Mouse (Mus musculus) midbrain, embryonic 15.5 days (tissue): Measurements from ENCODE around the gene Pifo. TPM values are rescaled to one million over a fixed set of nuclear protein-coding genes. Genes with fewer than 3 reads are reported as not detected.
A peak's percentile ranks its signal among the peaks of the same experiment; 100 is the strongest.
"Not testable (repeated sequence)": the region's sequence is repeated elsewhere in the genome, so short reads cannot be mapped to it uniquely, and the experiment has no call there.

Experiments
- ATAC-seq: fragments of 200-750 bp; cut with Nextera tagmentation; replicated peaks from 2 replicates; pipeline ENCODE4 v1.8.0; 2017; ENCODE audit warnings: moderate TSS enrichment
- H3K27ac ChIP-seq: fragments of 300-500 bp; sonication (generic); 2 replicates; pipeline ENCODE4 v1.5.1; 2015; ENCODE audit warnings: mild to moderate bottlenecking, inconsistent platforms
- H3K27me3 ChIP-seq: fragments of 300-500 bp; sonication (generic); replicated peaks from 2 replicates; pipeline ENCODE4 v1.6.1; 2015; ENCODE audit warnings: inconsistent platforms
- H3K36me3 ChIP-seq: fragments of 300-500 bp; sonication (generic); replicated peaks from 2 replicates; pipeline ENCODE4 v1.6.1; 2015; ENCODE audit warnings: inconsistent platforms
- H3K4me1 ChIP-seq: fragments of 300-500 bp; sonication (generic); 2 replicates; pipeline ENCODE4 v1.6.1; 2015; ENCODE audit warnings: inconsistent platforms
- H3K4me2 ChIP-seq: fragments of 300-500 bp; sonication (generic); 2 replicates; pipeline ENCODE4 v1.6.1; 2015; ENCODE audit warnings: inconsistent platforms, mild to moderate bottlenecking, moderate library complexity
- H3K4me3 ChIP-seq: fragments of 300-500 bp; sonication (generic); 2 replicates; pipeline ENCODE4 v1.5.1; 2015; ENCODE audit warnings: mild to moderate bottlenecking, inconsistent platforms
- H3K9ac ChIP-seq: fragments of 300-500 bp; sonication (generic); 2 replicates; pipeline ENCODE4 v1.6.1; 2015; ENCODE audit warnings: mild to moderate bottlenecking, inconsistent platforms
- H3K9me3 ChIP-seq: fragments of 300-500 bp; sonication (generic); 2 replicates; pipeline ENCODE4 v1.6.1; 2016; ENCODE audit warnings: inconsistent platforms
- WGBS: fragments of 180-500 bp; shearing (Covaris S2); methylation state at CpG from one replicate; pipeline ENCODE4 v1.1.7; 2015; ENCODE audit warnings: mixed read lengths; 5-methylcytosine and 5-hydroxymethylcytosine counted together
- polyA plus RNA-seq: library from polyadenylated mRNA; unstranded; fragments of >200 nt; fragmentation: Nextera tagmentation; extraction: Ambion mirVana; gene quantifications from 2 replicates; pipeline ENCODE4 v1.2.1, GENCODE M21; 2015

Pifo gene
- polyA plus RNA-seq, 1 experiment from 2014 or later = 6.1 TPM

- WGBS = 41% methylated on average over 5 of the region's 5 CpGs
- H3K4me1 ChIP-seq, H3K27me3 ChIP-seq, H3K36me3 ChIP-seq, H3K4me3 ChIP-seq, H3K27ac ChIP-seq, H3K4me2 ChIP-seq, ATAC-seq, H3K9me3 ChIP-seq, H3K9ac ChIP-seq: not testable (repeated sequence)
Observed at GRCm38 (mm10) chr3:105989611-105990010, 24.8 kb downstream of the Pifo start.

- Histone ChIP-seq H3K27me3 (no peaks in the 10 kb centered on the region), H3K4me2 (no peak overlapping the region), H3K4me3 (no peak overlapping the region), H3K9me3 (no peaks in the 10 kb centered on the region), H3K27ac (no peak overlapping the region), H3K36me3 (peaks cover 7% of the 10 kb centered on the region; the same call in 1 of the 2 replicates), H3K4me1 (no peaks in the 10 kb centered on the region), H3K9ac (no peak overlapping the region)
- no peak for ATAC-seq
- 76% methylated on average over 2 of the region's 2 CpGs for WGBS
Observed at GRCm38 (mm10) chr3:105974174-105974573, 40.3 kb downstream of the Pifo start.

- H3K9me3 ChIP-seq = no peaks in the 10 kb centered on the region
- 84% methylated on average over 3 of the region's 3 CpGs for WGBS
Observed at GRCm38 (mm10) chr3:105973411-105973810, 41.0 kb downstream of the Pifo start, which contains the start of gene Ovgp1. TSS of gene Ovgp1 (plus strand) at chr3:105973711.

GRCm38 (mm10) chr3:105971831-105972446 lies 42.5 kb downstream of the Pifo start:
- no peak for ATAC-seq
- WGBS = 86% methylated on average over 5 of the region's 5 CpGs
- Histone ChIP-seq H3K4me3 (no peak overlapping the region), H3K27ac (no peak overlapping the region), H3K9me3 (no peaks in the 10 kb centered on the region), H3K9ac (no peak overlapping the region), H3K27me3 (no peaks in the 10 kb centered on the region), H3K4me2 (no peak overlapping the region), H3K4me1 (no peaks in the 10 kb centered on the region), H3K36me3 (peaks cover 29% of the 10 kb centered on the region)

More at GRCm38 (mm10) chr3:105973411-105973810, 41.0 kb downstream of the Pifo start, which contains the start of gene Ovgp1:
- no peak within 1 kb of the TSS for H3K9ac ChIP-seq
- ATAC-seq = no peak
- no peaks in the 10 kb centered on the region for H3K4me1 ChIP-seq
- no peak within 1 kb of the TSS for H3K4me2 ChIP-seq
- H3K27me3 ChIP-seq = no peaks in the 10 kb centered on the region
- H3K4me3 ChIP-seq = no peak within 1 kb of the TSS
- H3K36me3 ChIP-seq = peaks cover 15% of the 10 kb centered on the region
- no peak within 1 kb of the TSS for H3K27ac ChIP-seq

GRCm38 (mm10) chr3:105960700-105961099 lies 53.7 kb downstream of the Pifo start:
- peak overlapping the region; percentile 87; the same call in 1 of the 2 replicates for H3K4me3 ChIP-seq

GRCm38 (mm10) chr3:105959999-105960398 lies 54.4 kb downstream of the Pifo start, which contains the start of gene Atp5f1:
TSS of gene Atp5f1 (minus strand) at chr3:105960099.
- H3K36me3 ChIP-seq = peaks cover 38% of the 10 kb centered on the region
- H3K27me3 ChIP-seq = no peaks in the 10 kb centered on the region
- H3K27ac ChIP-seq = peak within 1 kb of the TSS; percentile 92
- H3K4me1 ChIP-seq = peaks cover 39% of the 10 kb centered on the region
- WGBS = 5% methylated on average over 6 of the region's 6 CpGs
- no peak; the same call in 1 of the 2 replicates for ATAC-seq
- H3K4me3 ChIP-seq = peak within 1 kb of the TSS; percentile 87
- peak within 1 kb of the TSS; percentile 73 for H3K4me2 ChIP-seq
- peak within 1 kb of the TSS; percentile 98 for H3K9ac ChIP-seq
- H3K9me3 ChIP-seq = no peaks in the 10 kb centered on the region

More at GRCm38 (mm10) chr3:105960700-105961099, 53.7 kb downstream of the Pifo start:
- peaks cover 43% of the 10 kb centered on the region for H3K36me3 ChIP-seq
- no peaks in the 10 kb centered on the region for H3K27me3 ChIP-seq
- 96% methylated on average over 2 of the region's 2 CpGs for WGBS
- H3K4me1 ChIP-seq = peaks cover 39% of the 10 kb centered on the region
- no peak for ATAC-seq
- no peak overlapping the region for H3K27ac ChIP-seq
- no peak overlapping the region for H3K9ac ChIP-seq
- H3K4me2 ChIP-seq = peak overlapping the region; percentile 73
- H3K9me3 ChIP-seq = no peaks in the 10 kb centered on the region

GRCm38 (mm10) chr3:105959585-105959984 lies 54.9 kb downstream of the Pifo start:
- Histone ChIP-seq H3K9me3 (no peaks in the 10 kb centered on the region), H3K27ac (peak overlapping the region; percentile 79), H3K9ac (peak overlapping the region; percentile 94), H3K27me3 (no peaks in the 10 kb centered on the region), H3K4me3 (peak overlapping the region; percentile 87), H3K4me2 (peak overlapping the region; percentile 73), H3K4me1 (peaks cover 39% of the 10 kb centered on the region), H3K36me3 (peaks cover 38% of the 10 kb centered on the region)
- WGBS = under 1% methylated on average over 26 of the region's 26 CpGs
- peak; percentile 85 for ATAC-seq

- Histone ChIP-seq H3K4me3 (peak within 1 kb of the TSS; percentile 87), H3K36me3 (peaks cover 33% of the 10 kb centered on the region), H3K4me1 (peaks cover 39% of the 10 kb centered on the region), H3K27ac (peak within 1 kb of the TSS; percentile 92), H3K27me3 (no peaks in the 10 kb centered on the region), H3K9me3 (no peaks in the 10 kb centered on the region), H3K4me2 (peak within 1 kb of the TSS; percentile 73), H3K9ac (peak within 1 kb of the TSS; percentile 98)
- peak; percentile 98 for ATAC-seq
- under 1% methylated on average over 52 of the region's 52 CpGs for WGBS
Observed at GRCm38 (mm10) chr3:105958974-105959580, 55.4 kb downstream of the Pifo start, which contains the start of gene Wdr77. TSS of gene Wdr77 (plus strand) at chr3:105959369.

GRCm38 (mm10) chr3:105958204-105958603 lies 56.2 kb downstream of the Pifo start:
- H3K4me3 ChIP-seq = peak overlapping the region; percentile 87
- no peak overlapping the region for H3K27ac ChIP-seq
- H3K9me3 ChIP-seq = no peaks in the 10 kb centered on the region
- peak overlapping the region; percentile 71 for H3K4me2 ChIP-seq
- peaks cover 39% of the 10 kb centered on the region for H3K4me1 ChIP-seq
- H3K27me3 ChIP-seq = no peaks in the 10 kb centered on the region
- WGBS = 36% methylated on average over 5 of the region's 5 CpGs
- ATAC-seq = no peak
- peak overlapping the region; percentile 98 for H3K9ac ChIP-seq
- H3K36me3 ChIP-seq = peaks cover 29% of the 10 kb centered on the region

- no peak overlapping the region for H3K9ac ChIP-seq
- 91% methylated on average over 1 of the region's 1 CpGs for WGBS
- H3K9me3 ChIP-seq = no peaks in the 10 kb centered on the region
- H3K4me2 ChIP-seq = peak overlapping the region; percentile 71
- no peak for ATAC-seq
- H3K4me3 ChIP-seq = no peak overlapping the region; the same call in 1 of the 2 replicates
- peaks cover 29% of the 10 kb centered on the region for H3K36me3 ChIP-seq
- no peaks in the 10 kb centered on the region for H3K27me3 ChIP-seq
- H3K4me1 ChIP-seq = peaks cover 39% of the 10 kb centered on the region
- no peak overlapping the region for H3K27ac ChIP-seq
Observed at GRCm38 (mm10) chr3:105957235-105957634, 57.2 kb downstream of the Pifo start.

GRCm38 (mm10) chr3:105951348-105951747 lies 63.1 kb downstream of the Pifo start:
- no peaks in the 10 kb centered on the region for H3K27me3 ChIP-seq
- no peak overlapping the region for H3K9ac ChIP-seq
- no peaks in the 10 kb centered on the region for H3K9me3 ChIP-seq
- 94% methylated on average over 7 of the region's 7 CpGs for WGBS
- ATAC-seq = no peak
- no peak overlapping the region for H3K4me3 ChIP-seq
- no peak overlapping the region for H3K27ac ChIP-seq
- H3K4me2 ChIP-seq = no peak overlapping the region
- H3K4me1 ChIP-seq = 0 out of 2 replicates have a peak, but pooled peaks cover 2% of the 10 kb centered on the region
- peaks cover 57% of the 10 kb centered on the region for H3K36me3 ChIP-seq
